Mouse (Mus musculus) neural tube, embryonic 11.5 days (tissue): ENCODE results near the gene Hunk. TPM values are rescaled to one million over a fixed set of nuclear protein-coding genes. Genes with fewer than 3 reads are reported as not detected.

Experiments
- ATAC-seq: fragments of 200-750 bp; cut with Nextera tagmentation; 2 replicates; pipeline ENCODE4 v1.8.0; 2017; ENCODE audit warnings: moderate number of reproducible peaks, mild to moderate bottlenecking, moderate TSS enrichment, moderate library complexity; ENCODE audit not compliant: insufficient read depth, low FRiP score, low TSS enrichment
- DNase-seq: peaks from one replicate; pipeline ENCODE4 v3.0.0-alpha.2; 2015; ENCODE audit warnings: low spot score
- H3K27ac ChIP-seq: fragments of 300-500 bp; sonication (generic); 2 replicates; pipeline ENCODE4 v1.5.1; 2014; ENCODE audit warnings: low read depth, mild to moderate bottlenecking, low read length
- H3K27me3 ChIP-seq: fragments of 300-500 bp; sonication (generic); 2 replicates; pipeline ENCODE4 v1.6.1; 2014; ENCODE audit warnings: mild to moderate bottlenecking, low read length, mixed read lengths; ENCODE audit not compliant: control insufficient read depth, insufficient read depth
- H3K36me3 ChIP-seq: fragments of 300-500 bp; sonication (generic); 2 replicates; pipeline ENCODE4 v1.6.1; 2014; ENCODE audit warnings: mild to moderate bottlenecking, low read length, moderate library complexity, mixed read lengths; ENCODE audit not compliant: control insufficient read depth, insufficient read depth
- H3K4me1 ChIP-seq: fragments of 300-500 bp; sonication (generic); 2 replicates; pipeline ENCODE4 v1.6.1; 2014; ENCODE audit warnings: low read length, mixed read lengths; ENCODE audit not compliant: control insufficient read depth, insufficient read depth
- H3K4me2 ChIP-seq: fragments of 300-500 bp; sonication (generic); 2 replicates; pipeline ENCODE4 v1.6.1; 2014; ENCODE audit warnings: low read depth, mild to moderate bottlenecking, moderate library complexity
- H3K4me3 ChIP-seq: fragments of 300-500 bp; sonication (generic); 2 replicates; pipeline ENCODE4 v1.5.1; 2014; ENCODE audit warnings: low read depth, low read length
- H3K9ac ChIP-seq: fragments of 300-500 bp; sonication (generic); 2 replicates; pipeline ENCODE4 v1.6.1; 2014; ENCODE audit warnings: mild to moderate bottlenecking, low read length
- H3K9me3 ChIP-seq: fragments of 300-500 bp; sonication (generic); 2 replicates; pipeline ENCODE4 v1.6.1; 2016; ENCODE audit warnings: low read length; ENCODE audit not compliant: control insufficient read depth
- WGBS: fragments of 180-500 bp; shearing (Covaris S2); extraction: QIAGEN DNeasy Blood & Tissue Kit; methylation state at CpG from one replicate; pipeline ENCODE4 v1.1.7; 2014; 5-methylcytosine and 5-hydroxymethylcytosine counted together
- polyA plus RNA-seq: library from polyadenylated mRNA; unstranded; fragments of >200 nt; fragmentation: Nextera tagmentation; extraction: Ambion mirVana; gene quantifications from 2 replicates; pipeline ENCODE4 v1.2.1, GENCODE M21; 2014

The Hunk gene
- polyA plus RNA-seq, 1 experiment from 2014 or later: 9.8 TPM

- no peaks in the 10 kb centered on the region for H3K27me3 ChIP-seq
- WGBS: 11% methylated on average over 9 of the region's 9 CpGs
- no peak overlapping the region for H3K4me2 ChIP-seq
- H3K27ac ChIP-seq: no peak overlapping the region
- no peak overlapping the region for H3K4me3 ChIP-seq
- H3K9me3 ChIP-seq: no peaks in the 10 kb centered on the region
- ATAC-seq: peak; percentile 41; the same call in 1 of the 2 replicates
- H3K36me3 ChIP-seq: peaks cover 4% of the 10 kb centered on the region
- DNase-seq: peak; percentile 60
- no peak overlapping the region for H3K9ac ChIP-seq
- peaks cover 5% of the 10 kb centered on the region; the same call in 1 of the 2 replicates for H3K4me1 ChIP-seq
Measured at GRCm38 (mm10) chr16:90400314-90400713, 14.5 kb downstream of the Hunk start.

- Histone ChIP-seq H3K4me1 (peaks cover 8% of the 10 kb centered on the region; the same call in 1 of the 2 replicates), H3K27ac (no peak overlapping the region), H3K36me3 (peaks cover 1% of the 10 kb centered on the region), H3K9ac (no peak overlapping the region), H3K4me2 (no peak overlapping the region), H3K4me3 (no peak overlapping the region), H3K9me3 (no peaks in the 10 kb centered on the region), H3K27me3 (no peaks in the 10 kb centered on the region)
- WGBS: 21% methylated on average over 12 of the region's 12 CpGs
- DNase-seq: no peak
- no peak for ATAC-seq
Measured at GRCm38 (mm10) chr16:90400906-90401666, 15.3 kb downstream of the Hunk start.

GRCm38 (mm10) chr16:90402292-90402691 lies 16.5 kb downstream of the Hunk start:
- Histone ChIP-seq H3K4me3 (no peak overlapping the region), H3K4me2 (no peak overlapping the region), H3K4me1 (peaks cover 8% of the 10 kb centered on the region; the same call in 1 of the 2 replicates), H3K27me3 (no peaks in the 10 kb centered on the region), H3K9ac (no peak overlapping the region), H3K9me3 (no peaks in the 10 kb centered on the region), H3K36me3 (no peaks in the 10 kb centered on the region), H3K27ac (no peak overlapping the region)
- no peak for ATAC-seq
- 85% methylated on average over 7 of the region's 7 CpGs for WGBS
- DNase-seq: no peak

GRCm38 (mm10) chr16:90405195-90405594 lies 19.4 kb downstream of the Hunk start:
- Histone ChIP-seq H3K27ac (no peak overlapping the region), H3K4me1 (peaks cover 14% of the 10 kb centered on the region; the same call in 1 of the 2 replicates), H3K36me3 (no peaks in the 10 kb centered on the region), H3K9me3 (no peaks in the 10 kb centered on the region), H3K9ac (no peak overlapping the region), H3K27me3 (no peaks in the 10 kb centered on the region), H3K4me2 (no peak overlapping the region), H3K4me3 (no peak overlapping the region)
- 74% methylated on average over 3 of the region's 3 CpGs for WGBS
- DNase-seq (no peak), ATAC-seq (no peak)

- DNase-seq (no peak), ATAC-seq (no peak)
- Histone ChIP-seq H3K9me3 (no peaks in the 10 kb centered on the region), H3K9ac (no peak overlapping the region), H3K4me3 (no peak overlapping the region), H3K27ac (no peak overlapping the region), H3K4me1 (peaks cover 14% of the 10 kb centered on the region; the same call in 1 of the 2 replicates), H3K36me3 (no peaks in the 10 kb centered on the region), H3K4me2 (no peak overlapping the region), H3K27me3 (no peaks in the 10 kb centered on the region)
- WGBS: 42% methylated on average over 5 of the region's 6 CpGs
Measured at GRCm38 (mm10) chr16:90405599-90405998, 19.8 kb downstream of the Hunk start.

- Histone ChIP-seq H3K4me2 (no peak overlapping the region), H3K36me3 (peaks cover 1% of the 10 kb centered on the region; the same call in 1 of the 2 replicates), H3K4me3 (no peak overlapping the region), H3K9me3 (no peaks in the 10 kb centered on the region), H3K4me1 (peaks cover 8% of the 10 kb centered on the region; the same call in 1 of the 2 replicates), H3K27me3 (no peaks in the 10 kb centered on the region), H3K9ac (no peak overlapping the region), H3K27ac (peak overlapping the region; percentile 49; the same call in 1 of the 2 replicates)
- ATAC-seq: peak; percentile 62
- peak; percentile 63 for DNase-seq
- 17% methylated on average over 12 of the region's 12 CpGs for WGBS
Measured at GRCm38 (mm10) chr16:90407541-90408289, 21.9 kb downstream of the Hunk start.

GRCm38 (mm10) chr16:90412096-90413082 lies 26.6 kb downstream of the Hunk start:
- Histone ChIP-seq H3K9ac (no peak overlapping the region), H3K36me3 (peaks cover 7% of the 10 kb centered on the region), H3K4me2 (no peak overlapping the region), H3K4me3 (no peak overlapping the region), H3K4me1 (peaks cover 5% of the 10 kb centered on the region; the same call in 1 of the 2 replicates), H3K27me3 (no peaks in the 10 kb centered on the region), H3K27ac (no peak overlapping the region), H3K9me3 (peaks cover 9% of the 10 kb centered on the region)
- 90% methylated on average over 8 of the region's 8 CpGs for WGBS
- ATAC-seq (no peak), DNase-seq (no peak)

GRCm38 (mm10) chr16:90416621-90417020 lies 30.8 kb downstream of the Hunk start:
- H3K9ac ChIP-seq: no peak overlapping the region
- H3K36me3 ChIP-seq: peaks cover 7% of the 10 kb centered on the region
- no peak overlapping the region for H3K27ac ChIP-seq
- H3K4me3 ChIP-seq: no peak overlapping the region
- H3K4me2 ChIP-seq: no peak overlapping the region
- no peaks in the 10 kb centered on the region for H3K27me3 ChIP-seq
- ATAC-seq (no peak), DNase-seq (no peak)
- H3K9me3 ChIP-seq: peaks cover 9% of the 10 kb centered on the region
- H3K4me1 ChIP-seq: peaks cover 22% of the 10 kb centered on the region
